Mouse (Mus musculus) erythroblast, embryonic 14.5 days (primary cell): ENCODE data around the gene Camk2d.

Experiments used
- GATA1 ChIP-seq: IDR thresholded peaks from 2 replicates; pipeline ENCODE4 v1.6.1; 2012; ENCODE audit warnings: low read length, inconsistent platforms, mixed read lengths
- TAL1 ChIP-seq: IDR thresholded peaks from 3 replicates; pipeline ENCODE4 v1.6.1; 2012; ENCODE audit warnings: low read length, inconsistent platforms, mixed read lengths

GRCm38 (mm10) chr3:126886644-126887043 lies 290.5 kb downstream of the Camk2d start:
- no peak for TF ChIP-seq GATA1
- TF ChIP-seq TAL1, result no peak
